Mouse (Mus musculus): ENCODE data around the gene Gm27027. TPM values are rescaled to one million over a fixed set of nuclear protein-coding genes. Genes with fewer than 3 reads are reported as not detected.

The Gm27027 gene
- polyA plus RNA-seq, 1 experiment from 2014 or later, result not detected

- under 1% methylated on average over 44 of the region's 44 CpGs for WGBS
- Histone ChIP-seq H3K9ac (peak overlapping the region; percentile 29), H3K27me3 (peaks cover 56% of the 10 kb centered on the region), H3K4me3 (replicated peaks) (peak overlapping the region; percentile 62), H3K36me3 (no peaks in the 10 kb centered on the region), H3K9me3 (replicated peaks) (no peaks in the 10 kb centered on the region), H3K4me1 (peaks cover 28% of the 10 kb centered on the region), H3K27ac (replicated peaks) (peak overlapping the region; percentile 61), H3K4me2 (replicated peaks) (peak overlapping the region; percentile 93)
- peak; percentile 52 for ATAC-seq (ENCODE audit: insufficient number of reproducible peaks, low FRiP score, low TSS enrichment, low read depth)
Observed at GRCm38 (mm10) chr2:93956331-93956801, 39.8 kb downstream of the Gm27027 start.

- peak overlapping the region; percentile 61; the same call in 1 of the 2 replicates for H3K27ac ChIP-seq (replicated peaks)
- no peak for ATAC-seq (ENCODE audit: insufficient number of reproducible peaks, low FRiP score, low TSS enrichment, low read depth)
- H3K27me3 ChIP-seq, result peaks cover 56% of the 10 kb centered on the region
- WGBS, result under 1% methylated on average over 31 of the region's 31 CpGs
- H3K9ac ChIP-seq, result peak overlapping the region; percentile 29
- H3K9me3 ChIP-seq (replicated peaks), result no peaks in the 10 kb centered on the region
- no peaks in the 10 kb centered on the region for H3K36me3 ChIP-seq
- peak overlapping the region; percentile 62 for H3K4me3 ChIP-seq (replicated peaks)
- H3K4me1 ChIP-seq, result peaks cover 28% of the 10 kb centered on the region
- H3K4me2 ChIP-seq (replicated peaks), result peak overlapping the region; percentile 93
Observed at GRCm38 (mm10) chr2:93955886-93956285, 40.3 kb downstream of the Gm27027 start.

- 1% methylated on average over 32 of the region's 32 CpGs for WGBS
- ATAC-seq (ENCODE audit: insufficient number of reproducible peaks, low FRiP score, low TSS enrichment, low read depth), result no peak
- Histone ChIP-seq H3K27me3 (peaks cover 56% of the 10 kb centered on the region), H3K36me3 (no peaks in the 10 kb centered on the region), H3K4me1 (peaks cover 28% of the 10 kb centered on the region), H3K27ac (replicated peaks) (no peak overlapping the region), H3K4me3 (replicated peaks) (peak overlapping the region; percentile 62), H3K9ac (0 out of 2 replicates have a peak overlapping the region, but pooled peaks have one; percentile 12), H3K9me3 (replicated peaks) (no peaks in the 10 kb centered on the region), H3K4me2 (replicated peaks) (peak overlapping the region; percentile 93)
Observed at GRCm38 (mm10) chr2:93954781-93955578, 41.2 kb downstream of the Gm27027 start.

- 82% methylated on average over 9 of the region's 9 CpGs for WGBS
- peaks cover 28% of the 10 kb centered on the region for H3K4me1 ChIP-seq
- H3K27me3 ChIP-seq, result peaks cover 54% of the 10 kb centered on the region
- H3K4me3 ChIP-seq (replicated peaks), result no peak overlapping the region
- no peak overlapping the region for H3K4me2 ChIP-seq (replicated peaks)
- H3K27ac ChIP-seq (replicated peaks), result no peak overlapping the region
- H3K9me3 ChIP-seq (replicated peaks), result no peaks in the 10 kb centered on the region
- no peak overlapping the region for H3K9ac ChIP-seq
- H3K36me3 ChIP-seq, result no peaks in the 10 kb centered on the region
- ATAC-seq (ENCODE audit: insufficient number of reproducible peaks, low FRiP score, low TSS enrichment, low read depth), result no peak
Observed at GRCm38 (mm10) chr2:93953726-93954125, 42.4 kb downstream of the Gm27027 start.

- 47% methylated on average over 5 of the region's 5 CpGs for WGBS
- H3K4me2 ChIP-seq (replicated peaks), result no peak overlapping the region
- H3K4me1 ChIP-seq, result peaks cover 3% of the 10 kb centered on the region; the same call in 1 of the 2 replicates
- no peaks in the 10 kb centered on the region for H3K27me3 ChIP-seq
- no peak overlapping the region for H3K4me3 ChIP-seq (replicated peaks)
- ATAC-seq (ENCODE audit: insufficient number of reproducible peaks, low FRiP score, low TSS enrichment, low read depth), result no peak
- no peaks in the 10 kb centered on the region; the same call in 1 of the 2 replicates for H3K9me3 ChIP-seq (replicated peaks)
- no peak overlapping the region for H3K9ac ChIP-seq
- no peaks in the 10 kb centered on the region for H3K36me3 ChIP-seq
- no peak overlapping the region for H3K27ac ChIP-seq (replicated peaks)
Observed at GRCm38 (mm10) chr2:93946976-93947375, 49.2 kb downstream of the Gm27027 start.

- Histone ChIP-seq H3K4me3 (replicated peaks) (no peak overlapping the region), H3K9me3 (replicated peaks) (no peaks in the 10 kb centered on the region; the same call in 1 of the 2 replicates), H3K27me3 (no peaks in the 10 kb centered on the region), H3K9ac (no peak overlapping the region), H3K27ac (replicated peaks) (no peak overlapping the region), H3K36me3 (no peaks in the 10 kb centered on the region), H3K4me1 (peaks cover 7% of the 10 kb centered on the region; the same call in 1 of the 2 replicates), H3K4me2 (replicated peaks) (no peak overlapping the region)
- 82% methylated on average over 4 of the region's 4 CpGs for WGBS
- ATAC-seq (ENCODE audit: insufficient number of reproducible peaks, low FRiP score, low TSS enrichment, low read depth), result no peak
Observed at GRCm38 (mm10) chr2:93944855-93945254, 51.3 kb downstream of the Gm27027 start.

- no peak for ATAC-seq (ENCODE audit: insufficient number of reproducible peaks, low FRiP score, low TSS enrichment, low read depth)
- 84% methylated on average over 2 of the region's 2 CpGs for WGBS
- no peaks in the 10 kb centered on the region for H3K36me3 ChIP-seq
Observed at GRCm38 (mm10) chr2:93944099-93944498, 52.1 kb downstream of the Gm27027 start.

GRCm38 (mm10) chr2:93941670-93942069, 54.5 kb downstream of the Gm27027 start:
- Histone ChIP-seq H3K27ac (replicated peaks) (no peak overlapping the region), H3K4me2 (replicated peaks) (no peak overlapping the region), H3K36me3 (no peaks in the 10 kb centered on the region), H3K9ac (no peak overlapping the region), H3K4me3 (replicated peaks) (no peak overlapping the region), H3K9me3 (replicated peaks) (no peaks in the 10 kb centered on the region; the same call in 1 of the 2 replicates), H3K27me3 (no peaks in the 10 kb centered on the region), H3K4me1 (peaks cover 7% of the 10 kb centered on the region; the same call in 1 of the 2 replicates)
- WGBS, result 67% methylated on average over 11 of the region's 11 CpGs
- no peak for ATAC-seq (ENCODE audit: insufficient number of reproducible peaks, low FRiP score, low TSS enrichment, low read depth)

More at GRCm38 (mm10) chr2:93944099-93944498, 52.1 kb downstream of the Gm27027 start:
- no peaks in the 10 kb centered on the region; the same call in 1 of the 2 replicates for H3K9me3 ChIP-seq (replicated peaks)
- no peak overlapping the region for H3K4me3 ChIP-seq (replicated peaks)
- no peak overlapping the region for H3K9ac ChIP-seq
- H3K4me1 ChIP-seq, result peaks cover 7% of the 10 kb centered on the region; the same call in 1 of the 2 replicates
- no peaks in the 10 kb centered on the region for H3K27me3 ChIP-seq
- H3K4me2 ChIP-seq (replicated peaks), result no peak overlapping the region
- H3K27ac ChIP-seq (replicated peaks), result no peak overlapping the region

- 72% methylated on average over 9 of the region's 9 CpGs for WGBS
- Histone ChIP-seq H3K36me3 (no peaks in the 10 kb centered on the region), H3K4me2 (replicated peaks) (no peak overlapping the region)
Observed at GRCm38 (mm10) chr2:93938534-93938933, 57.6 kb downstream of the Gm27027 start.

GRCm38 (mm10) chr2:93928866-93929265, 67.3 kb downstream of the Gm27027 start:
- no peaks in the 10 kb centered on the region for H3K9me3 ChIP-seq (replicated peaks)
- no peak overlapping the region for H3K4me3 ChIP-seq (replicated peaks)
- ATAC-seq (ENCODE audit: insufficient number of reproducible peaks, low FRiP score, low TSS enrichment, low read depth), result no peak
- H3K9ac ChIP-seq, result no peak overlapping the region
- H3K27me3 ChIP-seq, result no peaks in the 10 kb centered on the region
- WGBS, result 83% methylated on average over 10 of the region's 10 CpGs
- no peak overlapping the region for H3K27ac ChIP-seq (replicated peaks)
- H3K4me2 ChIP-seq (replicated peaks), result no peak overlapping the region
- no peaks in the 10 kb centered on the region for H3K4me1 ChIP-seq
- H3K36me3 ChIP-seq, result no peaks in the 10 kb centered on the region

More at GRCm38 (mm10) chr2:93938534-93938933, 57.6 kb downstream of the Gm27027 start:
- Histone ChIP-seq H3K27ac (replicated peaks) (no peak overlapping the region), H3K9ac (no peak overlapping the region), H3K9me3 (replicated peaks) (no peaks in the 10 kb centered on the region; the same call in 1 of the 2 replicates), H3K4me1 (peaks cover 4% of the 10 kb centered on the region; the same call in 1 of the 2 replicates), H3K27me3 (0 out of 2 replicates have a peak, but pooled peaks cover 3% of the 10 kb centered on the region), H3K4me3 (replicated peaks) (no peak overlapping the region)
- ATAC-seq (ENCODE audit: insufficient number of reproducible peaks, low FRiP score, low TSS enrichment, low read depth), result no peak

- H3K9ac ChIP-seq, result no peak overlapping the region
- 64% methylated on average over 13 of the region's 13 CpGs for WGBS
- H3K27me3 ChIP-seq, result no peaks in the 10 kb centered on the region
- no peaks in the 10 kb centered on the region for H3K9me3 ChIP-seq (replicated peaks)
- H3K4me1 ChIP-seq, result no peaks in the 10 kb centered on the region
- H3K4me3 ChIP-seq (replicated peaks), result no peak overlapping the region
- no peak overlapping the region for H3K4me2 ChIP-seq (replicated peaks)
- H3K27ac ChIP-seq (replicated peaks), result no peak overlapping the region
- no peaks in the 10 kb centered on the region for H3K36me3 ChIP-seq
- no peak for ATAC-seq (ENCODE audit: insufficient number of reproducible peaks, low FRiP score, low TSS enrichment, low read depth)
Observed at GRCm38 (mm10) chr2:93927701-93928437, 68.3 kb downstream of the Gm27027 start.
